Mouse (Mus musculus) ES-E14 (cell line): Measurements from ENCODE around the gene Myo1b. TPM values are rescaled to one million over a fixed set of nuclear protein-coding genes. Genes with fewer than 3 reads are reported as not detected.

Experiments
- DNase-seq: peaks from one replicate; pipeline ENCODE4 v3.0.0-alpha.2; 2013; ENCODE audit warnings: low read depth, low spot score
- H3K27ac ChIP-seq: 2 replicates; pipeline ENCODE4 v1.5.1; 2012; ENCODE audit warnings: low read depth, mild to moderate bottlenecking, low read length, moderate library complexity, mixed read lengths; ENCODE audit not compliant: poor library complexity, insufficient read depth, severe bottlenecking
- H3K36me3 ChIP-seq: 2 replicates; pipeline ENCODE4 v1.6.1; 2012; ENCODE audit warnings: mild to moderate bottlenecking, low read length, moderate library complexity, mixed read lengths; ENCODE audit not compliant: control insufficient read depth, poor library complexity, insufficient read depth, severe bottlenecking
- H3K4me1 ChIP-seq, 2 experiments: fragments of 150-350 bp in 1 of 2; sonication (generic) in 1 of 2; 2 replicates each; pipeline ENCODE4 v1.6.1; 2012; ENCODE audit warnings: low read length in 2 of 2, mild to moderate bottlenecking in 1 of 2, mixed read lengths in 1 of 2; ENCODE audit not compliant: control insufficient read depth in 2 of 2, insufficient read depth in 2 of 2, poor library complexity in 1 of 2
- H3K4me3 ChIP-seq, 2 experiments: fragments of 150-350 bp in 1 of 2; sonication (generic) in 1 of 2; 2 replicates each; pipeline ENCODE4 v1.5.1; 2012; ENCODE audit warnings: low read length in 2 of 2, low read depth in 1 of 2, mild to moderate bottlenecking in 1 of 2, mixed read lengths in 1 of 2; ENCODE audit not compliant: insufficient read depth in 1 of 2, poor library complexity in 1 of 2, severe bottlenecking in 1 of 2
- H3K9ac ChIP-seq: 2 replicates; pipeline ENCODE4 v1.6.1; 2012; ENCODE audit warnings: low read depth, mild to moderate bottlenecking, low read length, mixed read lengths; ENCODE audit not compliant: poor library complexity, insufficient read depth, severe bottlenecking
- H3K9me3 ChIP-seq: fragments of 150-350 bp; sonication (generic); 2 replicates; pipeline ENCODE4 v1.6.1; 2012; ENCODE audit warnings: low read depth, mild to moderate bottlenecking, low read length; ENCODE audit not compliant: control insufficient read depth, insufficient read depth
- CHD2 ChIP-seq: IDR thresholded peaks from 2 replicates; pipeline ENCODE4 v1.6.1; 2014; ENCODE audit warnings: mild to moderate bottlenecking, low read depth, low read length, inconsistent platforms
- HCFC1 ChIP-seq: IDR thresholded peaks from 2 replicates; pipeline ENCODE4 v1.6.1; 2012; ENCODE audit warnings: low read length, inconsistent platforms, borderline replicate concordance; ENCODE audit not compliant: insufficient read depth
- MAFK ChIP-seq: IDR thresholded peaks from 2 replicates; pipeline ENCODE4 v1.6.1; 2014; ENCODE audit warnings: mild to moderate bottlenecking, low read depth, low read length, inconsistent platforms; ENCODE audit not compliant: insufficient read depth
- ZC3H11A ChIP-seq: IDR thresholded peaks from 2 replicates; pipeline ENCODE4 v1.6.1; 2012; ENCODE audit warnings: low read depth, mild to moderate bottlenecking, inconsistent platforms, low read length, borderline replicate concordance
- ZNF384 ChIP-seq: IDR thresholded peaks from 2 replicates; pipeline ENCODE4 v1.6.1; 2012; ENCODE audit warnings: low read depth, low read length, inconsistent platforms
- in situ Hi-C, 2 experiments: fragments of 600-800 bp; cut with MboI; formaldehyde crosslinking; loops; one replicate each; pipeline ENCODE4 v1.15.1; 2025; ENCODE audit warnings: low sequenced_read_pairs in 2 of 2, inconsistent platforms in 1 of 2; ENCODE audit not compliant: unreplicated experiment in 2 of 2
- total RNA-seq: library from RNA; depleted of rRNA; stranded (reverse); fragments of 300-350 nt; gene quantifications from 2 replicates; pipeline ENCODE4 v1.2.3, GENCODE M21; 2012

The Myo1b gene
- total RNA-seq, 1 experiment = 26.0 TPM

GRCm38 (mm10) chr1:51837845-51838623, 77.8 kb downstream of the Myo1b start:
- TF ChIP-seq ZNF384 (no peak), ZC3H11A (no peak), CHD2 (no peak), HCFC1 (no peak)
- Histone ChIP-seq H3K4me1 (peaks cover 0 to 2% of the 10 kb centered on the region in 2 experiments; a peak in 2 of 4 replicates), H3K36me3 (peaks cover 2% of the 10 kb centered on the region; the same call in 1 of the 2 replicates), H3K9ac (no peak overlapping the region), H3K4me3 (no peak overlapping the region), H3K27ac (no peak overlapping the region), H3K9me3 (no peaks in the 10 kb centered on the region)
- in situ Hi-C loops = no loop called here
- DNase-seq = no peak

GRCm38 (mm10) chr1:51837311-51837710, 78.6 kb downstream of the Myo1b start:
- in situ Hi-C loops = no loop called here
- TF ChIP-seq ZNF384 = no peak
- no peak for TF ChIP-seq ZC3H11A
- no peak for TF ChIP-seq CHD2
- no peak for TF ChIP-seq HCFC1
- no peak for TF ChIP-seq MAFK
- peaks cover 0 to 2% of the 10 kb centered on the region in 2 experiments; a peak in 2 of 4 replicates for H3K4me1 ChIP-seq
- H3K9me3 ChIP-seq = no peaks in the 10 kb centered on the region
- no peak overlapping the region for H3K27ac ChIP-seq
- H3K4me3 ChIP-seq = no peak overlapping the region
- no peak overlapping the region for H3K9ac ChIP-seq
- no peak for DNase-seq
- H3K36me3 ChIP-seq = peaks cover 2% of the 10 kb centered on the region; the same call in 1 of the 2 replicates

DNA sequence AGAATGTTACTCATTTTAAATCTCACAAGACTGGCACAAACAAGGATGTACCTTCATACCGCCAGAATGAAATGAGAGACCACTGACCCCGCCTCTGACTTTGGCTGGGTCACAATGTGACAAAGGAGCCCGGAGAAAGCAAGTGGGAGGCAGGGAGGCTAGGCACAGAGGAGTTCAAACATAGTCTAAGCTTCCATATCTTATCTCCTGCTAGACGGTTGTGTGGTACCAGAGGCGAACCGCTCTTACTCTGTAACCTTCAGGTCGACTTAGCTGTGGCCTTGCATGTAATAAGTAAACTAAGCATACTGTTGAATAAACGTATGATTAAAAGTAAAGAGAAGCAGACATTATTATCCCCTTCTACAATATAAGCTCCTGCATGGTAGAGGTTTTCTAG, 80.1 kb downstream of the Myo1b start:
- no peak overlapping the region for H3K27ac ChIP-seq
- H3K9ac ChIP-seq = no peak overlapping the region
- peaks cover 2% of the 10 kb centered on the region; the same call in 1 of the 2 replicates for H3K36me3 ChIP-seq
- H3K9me3 ChIP-seq = no peaks in the 10 kb centered on the region
- TF ChIP-seq MAFK (no peak), ZNF384 (no peak), ZC3H11A (no peak), HCFC1 (no peak), CHD2 (no peak)
- no peak overlapping the region for H3K4me3 ChIP-seq
- peaks cover 0 to 2% of the 10 kb centered on the region in 2 experiments; a peak in 2 of 4 replicates for H3K4me1 ChIP-seq
- no peak for DNase-seq
- in situ Hi-C loops = no loop called here

DNA sequence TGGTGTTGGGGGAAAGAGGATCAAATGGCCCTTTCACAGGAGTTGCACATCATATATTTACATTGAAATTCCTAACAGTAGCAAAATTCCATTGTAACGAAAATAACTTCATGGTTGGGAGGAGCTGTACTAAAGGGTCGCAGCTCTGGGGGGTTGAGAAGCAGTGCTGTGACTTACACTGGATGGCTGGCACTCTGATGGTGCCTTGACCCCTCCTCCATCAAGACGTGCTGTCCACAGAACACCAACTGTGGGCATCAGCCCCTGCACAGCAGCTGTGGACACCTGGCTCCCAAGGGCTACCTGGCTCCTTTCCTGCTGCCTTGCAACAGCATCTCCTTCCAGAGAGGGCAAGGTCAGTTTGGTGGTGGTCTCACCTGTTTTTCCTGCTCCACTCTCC, 81.8 kb downstream of the Myo1b start:
- H3K27ac ChIP-seq = no peak overlapping the region
- no peak overlapping the region for H3K4me3 ChIP-seq
- H3K4me1 ChIP-seq = peaks cover 0 to 2% of the 10 kb centered on the region in 2 experiments; a peak in 2 of 4 replicates
- H3K9ac ChIP-seq = no peak overlapping the region
- TF ChIP-seq HCFC1 (no peak), MAFK (no peak), ZC3H11A (no peak), ZNF384 (no peak)
- in situ Hi-C loops = no loop called here
- no peak for DNase-seq
- H3K36me3 ChIP-seq = peaks cover 2% of the 10 kb centered on the region; the same call in 1 of the 2 replicates
- H3K9me3 ChIP-seq = no peaks in the 10 kb centered on the region

DNA sequence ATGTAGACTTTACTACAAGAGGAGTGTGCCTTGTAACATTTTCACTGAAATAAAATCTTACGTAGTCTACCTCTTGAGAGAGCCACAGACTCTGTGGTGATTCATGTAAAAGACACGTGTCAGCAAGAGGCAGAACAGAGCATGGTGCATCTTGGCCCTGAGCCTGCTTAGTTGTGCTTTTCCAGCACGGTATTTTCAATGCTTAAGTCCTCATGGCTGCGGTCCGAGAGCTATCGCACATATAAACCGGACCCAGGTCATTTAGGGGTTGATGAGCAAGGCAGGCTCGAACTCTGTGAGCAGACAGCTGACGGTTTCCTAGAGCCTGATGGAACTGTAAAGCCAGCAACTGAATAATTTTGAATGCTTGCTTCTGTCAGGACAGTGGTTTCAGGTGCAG, 86.5 kb downstream of the Myo1b start:
- no peak overlapping the region for H3K9ac ChIP-seq
- no peaks in the 10 kb centered on the region for H3K9me3 ChIP-seq
- H3K4me1 ChIP-seq = no peaks in the 10 kb centered on the region
- H3K4me3 ChIP-seq = no peak overlapping the region
- no peak for DNase-seq
- H3K27ac ChIP-seq = no peak overlapping the region
- in situ Hi-C loops = no loop called here
- H3K36me3 ChIP-seq = peaks cover 2% of the 10 kb centered on the region; the same call in 1 of the 2 replicates
- TF ChIP-seq HCFC1 (no peak), ZC3H11A (no peak), ZNF384 (no peak), CHD2 (no peak), MAFK (no peak)
